In the genomic region with DNA sequence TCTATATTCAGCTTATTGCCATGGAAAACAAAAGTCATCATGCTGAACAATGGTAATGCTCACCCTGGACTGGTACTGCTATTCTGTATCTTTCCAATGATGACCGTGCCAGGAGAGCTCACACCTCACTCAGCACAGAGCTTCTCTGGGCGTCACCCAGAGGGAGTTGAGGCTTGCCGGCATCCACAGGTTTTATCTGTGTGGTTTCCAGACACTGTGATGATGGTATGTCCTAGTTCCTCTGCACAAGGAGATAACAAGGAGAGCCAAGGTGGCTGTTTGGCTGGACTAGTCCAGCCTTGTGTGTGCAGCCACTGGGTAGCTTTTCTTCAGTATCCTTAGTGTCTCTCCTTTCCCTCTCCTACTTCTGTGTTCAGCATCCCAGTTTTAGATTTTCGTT, we compare ENCODE assay signal across 21 mouse cellular contexts.
DNase-seq lines count a peak whose midpoint lies in the region; ATAC-seq and TF ChIP-seq lines count a peak whose summit lies in the region.
"Had no signal": no experiment of that assay in that cellular context is flagged by ENCODE, and none has a peak within 500 bp of the region (broad histone marks: within the 10 kb centered on the region; RNA-seq: fewer than 3 reads in every experiment).

No protein-coding gene starts in this region.

- H3K9me3 ChIP-seq in liver, embryonic 12.5 days (replicated peaks): no peaks in the 10 kb centered on the region
- no peaks in the 10 kb centered on the region for H3K9me3 ChIP-seq in liver, postnatal 0 days (ENCODE audit: low read length)
- no peaks in the 10 kb centered on the region for H3K9me3 ChIP-seq in liver, embryonic 13.5 days (replicated peaks)
- H3K9me3 ChIP-seq in liver, embryonic 16.5 days (replicated peaks; ENCODE audit: control insufficient read depth, low read length): no peaks in the 10 kb centered on the region
- H3K9me3 ChIP-seq in kidney, embryonic 14.5 days (ENCODE audit: control insufficient read depth, low read length): no peaks in the 10 kb centered on the region
- H3K9me3 ChIP-seq: forebrain, embryonic 10.5 days; forebrain, embryonic 13.5 days; hindbrain, embryonic 12.5 days; hindbrain, embryonic 15.5 days had no signal

- H3K36me3 ChIP-seq in liver, embryonic 12.5 days: no peaks in the 10 kb centered on the region
- H3K36me3 ChIP-seq in liver, postnatal 0 days (replicated peaks; ENCODE audit: insufficient read depth, low read length): no peaks in the 10 kb centered on the region
- no peaks in the 10 kb centered on the region for H3K36me3 ChIP-seq in liver, embryonic 13.5 days
- no peaks in the 10 kb centered on the region for H3K36me3 ChIP-seq in liver, embryonic 16.5 days (ENCODE audit: control insufficient read depth, insufficient read depth)
- no peaks in the 10 kb centered on the region for H3K36me3 ChIP-seq in kidney, embryonic 14.5 days (ENCODE audit: control insufficient read depth, insufficient read depth, low read length)
- H3K36me3 ChIP-seq: forebrain, embryonic 10.5 days; hindbrain, embryonic 12.5 days; hindbrain, embryonic 15.5 days had no signal

- peaks cover 8% of the 10 kb centered on the region for H3K4me1 ChIP-seq in liver, embryonic 12.5 days
- no peaks in the 10 kb centered on the region; the same call in 1 of the 2 replicates for H3K4me1 ChIP-seq in liver, postnatal 0 days (ENCODE audit: insufficient read depth)
- H3K4me1 ChIP-seq in liver, embryonic 13.5 days (replicated peaks): peaks cover 6% of the 10 kb centered on the region
- H3K4me1 ChIP-seq in liver, embryonic 16.5 days (ENCODE audit: control insufficient read depth, low read depth, low read length): no peaks in the 10 kb centered on the region; the same call in 1 of the 2 replicates
- H3K4me1 ChIP-seq in kidney, embryonic 14.5 days (ENCODE audit: control insufficient read depth, insufficient read depth, low read length): no peaks in the 10 kb centered on the region
- H3K4me1 ChIP-seq: forebrain, embryonic 10.5 days; forebrain, embryonic 13.5 days; hindbrain, embryonic 12.5 days; hindbrain, embryonic 15.5 days had no signal

- no peak for TF ChIP-seq EP300 in liver, postnatal 0 days (IDR thresholded peaks at IDR 0.05; ENCODE audit: low read depth)

- no peak for DNase-seq in liver, postnatal 0 days
- no peak for DNase-seq in liver, embryonic 13.5 days
- DNase-seq: adrenal gland, adult 8-10 months; adrenal gland, postnatal 25 days; cerebellum, adult 18-20 months; cerebellum, adult 9-10 months; cerebellum, postnatal 14 days; gastrocnemius, postnatal 10 days; heart, adult 11 months had no signal

- H3K27me3 ChIP-seq in liver, embryonic 12.5 days (replicated peaks): no peaks in the 10 kb centered on the region
- H3K27me3 ChIP-seq in liver, postnatal 0 days (ENCODE audit: insufficient read depth, low read length): no peaks in the 10 kb centered on the region
- H3K27me3 ChIP-seq in liver, embryonic 13.5 days: no peaks in the 10 kb centered on the region
- no peaks in the 10 kb centered on the region for H3K27me3 ChIP-seq in liver, embryonic 16.5 days (ENCODE audit: control insufficient read depth, insufficient read depth, low read depth, low read length)
- no peaks in the 10 kb centered on the region for H3K27me3 ChIP-seq in kidney, embryonic 14.5 days (ENCODE audit: control insufficient read depth, insufficient read depth, low read length)
- H3K27me3 ChIP-seq: forebrain, embryonic 13.5 days; hindbrain, embryonic 12.5 days; hindbrain, embryonic 15.5 days had no signal

- WGBS in liver, embryonic 12.5 days (ENCODE audit: insufficient replicate concordance): 21% methylated on average over 4 of the region's 4 CpGs
- 58% methylated on average over 4 of the region's 4 CpGs for whole genome bisulfite sequencing in liver, postnatal 0 days (ENCODE audit: insufficient replicate concordance)
- WGBS in liver, embryonic 13.5 days (ENCODE audit: insufficient replicate concordance): 25% methylated on average over 4 of the region's 4 CpGs
- 40% methylated on average over 4 of the region's 4 CpGs for WGBS in liver, embryonic 16.5 days (ENCODE audit: insufficient replicate concordance)
- WGBS in kidney, embryonic 14.5 days: 88% methylated on average over 4 of the region's 4 CpGs

- peak; percentile 90 for ATAC-seq in liver, embryonic 12.5 days
- ATAC-seq in liver, postnatal 0 days: no peak
- peak; percentile 86 for ATAC-seq in liver, embryonic 13.5 days (ENCODE audit: low read depth)
- peak; percentile 56 for ATAC-seq in liver, embryonic 16.5 days (ENCODE audit: low read depth)
- ATAC-seq in kidney, embryonic 14.5 days (ENCODE audit: low FRiP score, low TSS enrichment): no peak
- no peak for ATAC-seq in megakaryocyte progenitor cell, adult 5-6 weeks (replicated peaks; ENCODE audit: poor library complexity)
- ATAC-seq: activated CD4-positive, CD25-positive, alpha-beta regulatory T cell, adult 4 months; CD4-positive, CD25-positive, alpha-beta regulatory T cell, adult 4 months; forebrain, embryonic 13.5 days; forebrain, embryonic 16.5 days had no signal

- no peak overlapping the region for H3K4me3 ChIP-seq in liver, embryonic 12.5 days
- H3K4me3 ChIP-seq in liver, postnatal 0 days (ENCODE audit: low read depth, low read length): no peak overlapping the region
- H3K4me3 ChIP-seq in liver, embryonic 13.5 days (replicated peaks): no peak overlapping the region
- no peak overlapping the region for H3K4me3 ChIP-seq in liver, embryonic 16.5 days (ENCODE audit: low read depth, low read length)
- no peak overlapping the region for H3K4me3 ChIP-seq in kidney, embryonic 14.5 days (ENCODE audit: low read length)
- H3K4me3 ChIP-seq: forebrain, embryonic 10.5 days; forebrain, embryonic 13.5 days; hindbrain, embryonic 12.5 days; hindbrain, embryonic 15.5 days had no signal

- H3K9ac ChIP-seq in liver, embryonic 12.5 days: no peak overlapping the region
- no peak overlapping the region for H3K9ac ChIP-seq in liver, postnatal 0 days (replicated peaks)
- no peak overlapping the region for H3K9ac ChIP-seq in liver, embryonic 13.5 days
- H3K9ac ChIP-seq in liver, embryonic 16.5 days (ENCODE audit: low read depth, low read length): no peak overlapping the region
- no peak overlapping the region for H3K9ac ChIP-seq in kidney, embryonic 14.5 days (ENCODE audit: low read depth, low read length)
- H3K9ac ChIP-seq: forebrain, embryonic 13.5 days; hindbrain, embryonic 12.5 days; hindbrain, embryonic 15.5 days had no signal

- no peak overlapping the region for H3K27ac ChIP-seq in liver, embryonic 12.5 days
- H3K27ac ChIP-seq in liver, postnatal 0 days (ENCODE audit: low read depth): no peak overlapping the region
- H3K27ac ChIP-seq in liver, embryonic 13.5 days: no peak overlapping the region
- no peak overlapping the region for H3K27ac ChIP-seq in liver, embryonic 16.5 days (ENCODE audit: low read length)
- H3K27ac ChIP-seq in kidney, embryonic 14.5 days (ENCODE audit: low read depth, low read length): no peak overlapping the region
- H3K27ac ChIP-seq: forebrain, embryonic 10.5 days; forebrain, embryonic 13.5 days; hindbrain, embryonic 12.5 days; hindbrain, embryonic 15.5 days had no signal

- no peak overlapping the region for H3K4me2 ChIP-seq in liver, embryonic 12.5 days
- H3K4me2 ChIP-seq in liver, postnatal 0 days (ENCODE audit: low read depth, low read length): no peak overlapping the region
- no peak overlapping the region for H3K4me2 ChIP-seq in liver, embryonic 13.5 days
- H3K4me2 ChIP-seq in liver, embryonic 16.5 days (ENCODE audit: low read depth, low read length): no peak overlapping the region
- no peak overlapping the region for H3K4me2 ChIP-seq in kidney, embryonic 14.5 days (replicated peaks; ENCODE audit: low read depth, low read length)
- H3K4me2 ChIP-seq: forebrain, embryonic 13.5 days; heart, embryonic 11.5 days; hindbrain, embryonic 12.5 days; hindbrain, embryonic 15.5 days had no signal

- no peak for TF ChIP-seq CTCF in liver, postnatal 0 days (IDR thresholded peaks at IDR 0.05; ENCODE audit: low read depth)

Comparison
In these comparisons a context has a peak if more than half of its experiments do, and no peak if none do; other contexts are left out.
1. ATAC-seq: peak in liver, embryonic 12.5 days (single experiment), liver, embryonic 13.5 days (single experiment) and liver, embryonic 16.5 days (single experiment); none in liver, postnatal 0 days (single experiment), kidney, embryonic 14.5 days (single experiment) and megakaryocyte progenitor cell, adult 5-6 weeks (single experiment).